Mouse (Mus musculus): ENCODE measurements around the gene Myo3b.
"Not testable (repeated sequence)": the region's sequence is repeated elsewhere in the genome, so short reads cannot be mapped to it uniquely, and the experiment has no call there.

Myo3b gene

DNA sequence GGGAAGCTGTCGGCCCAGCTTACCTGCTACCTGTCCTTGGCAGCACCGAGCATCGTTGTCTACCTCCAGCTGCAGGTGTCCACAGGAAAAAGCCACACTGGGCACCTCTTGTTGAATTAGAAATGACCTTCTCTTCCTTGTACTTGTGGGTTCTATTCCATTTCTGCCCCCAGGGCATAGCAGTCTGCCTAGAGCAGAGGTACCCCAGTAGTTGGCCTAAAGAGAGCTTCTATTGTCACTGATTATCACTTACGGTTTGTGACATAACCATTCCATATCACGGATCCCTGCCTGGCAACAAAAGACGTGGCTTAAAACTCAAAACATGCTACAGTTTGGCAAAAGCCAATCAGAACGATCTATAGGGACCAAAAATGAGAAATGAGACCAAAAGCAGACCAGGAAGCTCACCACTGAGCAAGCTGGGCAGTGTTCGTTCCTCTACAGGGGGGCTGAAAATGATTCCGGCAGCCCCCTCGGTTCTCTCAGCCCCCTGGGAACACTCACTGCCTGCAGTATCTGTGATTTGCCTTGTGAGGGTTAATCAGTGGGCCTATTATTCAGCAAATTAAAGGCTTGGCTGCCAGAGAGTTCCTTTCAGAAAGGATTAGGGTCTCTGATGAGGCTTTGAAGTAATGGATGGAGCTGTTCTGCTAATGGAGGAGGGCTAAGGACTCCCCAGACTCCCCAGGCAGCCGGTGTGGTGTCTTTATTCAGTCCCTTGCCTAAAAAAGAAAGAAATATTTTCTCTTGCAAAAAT is 163.1 kb downstream of the Myo3b start:
- DNase-seq, result no peak

DNA sequence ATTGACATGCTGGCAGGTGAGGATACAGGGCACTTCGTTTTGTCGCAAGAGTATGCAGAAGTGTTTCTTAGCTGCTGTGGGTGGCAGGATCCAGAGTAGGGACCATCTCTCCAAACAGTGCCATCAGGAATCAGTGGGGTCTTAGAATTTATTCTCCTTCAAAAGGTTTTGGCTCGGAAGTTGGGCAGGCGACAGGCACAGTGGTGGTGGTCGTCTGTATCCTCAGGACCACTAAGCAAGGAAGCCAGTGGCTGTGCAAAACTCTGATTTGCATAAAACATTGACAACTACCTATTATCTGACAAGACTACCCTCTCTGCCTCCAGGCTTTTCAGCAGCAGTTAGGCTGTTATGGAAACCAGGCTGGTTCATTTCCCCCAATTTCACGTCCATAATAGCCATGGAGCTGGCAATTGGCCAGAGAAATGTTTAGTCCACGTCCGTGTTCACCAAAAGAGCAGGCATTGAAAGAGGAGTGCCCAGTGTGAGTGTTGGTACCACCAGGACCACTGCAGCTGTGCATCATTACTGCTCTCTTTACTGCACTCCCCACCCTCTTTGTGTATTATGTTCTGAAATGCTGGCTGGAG is 163.7 kb downstream of the Myo3b start:
- no peak for DNase-seq

DNA sequence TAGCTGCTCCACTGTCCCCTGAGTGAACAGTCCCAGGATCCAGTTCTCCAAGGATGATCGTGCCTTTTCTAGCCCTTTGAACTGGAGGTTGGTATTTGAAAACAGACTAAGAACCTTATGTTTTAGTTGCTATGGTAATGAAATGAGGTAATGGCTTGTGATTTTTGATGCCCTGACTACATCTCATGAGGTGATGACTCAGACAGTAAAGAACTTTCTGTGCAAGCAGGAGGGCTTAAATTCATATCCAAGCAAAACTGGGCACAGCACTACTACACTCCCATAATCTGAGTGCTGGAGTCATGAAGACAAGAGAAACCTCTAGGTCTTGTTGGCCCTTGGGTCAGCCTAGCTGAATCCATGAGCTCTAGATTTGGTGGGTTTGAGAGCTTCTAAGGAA is 169.5 kb downstream of the Myo3b start:
- DNase-seq, result no peak

DNA sequence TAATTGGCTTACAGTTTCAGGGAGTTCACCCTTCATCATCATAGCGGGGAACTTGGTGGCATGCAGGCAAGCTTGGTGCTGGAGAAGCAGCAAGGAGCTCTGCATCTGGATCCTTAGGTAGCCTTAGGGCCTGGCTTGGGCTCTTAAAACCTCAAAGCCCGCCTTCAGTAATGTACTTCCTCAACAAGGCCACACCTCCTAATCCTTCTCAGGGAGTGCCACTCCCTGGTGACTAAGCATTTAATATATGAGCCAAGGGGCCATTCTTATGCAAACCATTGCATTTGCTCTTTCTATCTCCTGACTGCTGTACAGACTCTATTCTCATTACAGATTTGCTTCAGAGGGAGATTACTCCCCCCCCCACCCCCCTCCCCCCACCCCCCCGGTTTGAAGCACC is 170.9 kb downstream of the Myo3b start:
- no peak for DNase-seq

DNA sequence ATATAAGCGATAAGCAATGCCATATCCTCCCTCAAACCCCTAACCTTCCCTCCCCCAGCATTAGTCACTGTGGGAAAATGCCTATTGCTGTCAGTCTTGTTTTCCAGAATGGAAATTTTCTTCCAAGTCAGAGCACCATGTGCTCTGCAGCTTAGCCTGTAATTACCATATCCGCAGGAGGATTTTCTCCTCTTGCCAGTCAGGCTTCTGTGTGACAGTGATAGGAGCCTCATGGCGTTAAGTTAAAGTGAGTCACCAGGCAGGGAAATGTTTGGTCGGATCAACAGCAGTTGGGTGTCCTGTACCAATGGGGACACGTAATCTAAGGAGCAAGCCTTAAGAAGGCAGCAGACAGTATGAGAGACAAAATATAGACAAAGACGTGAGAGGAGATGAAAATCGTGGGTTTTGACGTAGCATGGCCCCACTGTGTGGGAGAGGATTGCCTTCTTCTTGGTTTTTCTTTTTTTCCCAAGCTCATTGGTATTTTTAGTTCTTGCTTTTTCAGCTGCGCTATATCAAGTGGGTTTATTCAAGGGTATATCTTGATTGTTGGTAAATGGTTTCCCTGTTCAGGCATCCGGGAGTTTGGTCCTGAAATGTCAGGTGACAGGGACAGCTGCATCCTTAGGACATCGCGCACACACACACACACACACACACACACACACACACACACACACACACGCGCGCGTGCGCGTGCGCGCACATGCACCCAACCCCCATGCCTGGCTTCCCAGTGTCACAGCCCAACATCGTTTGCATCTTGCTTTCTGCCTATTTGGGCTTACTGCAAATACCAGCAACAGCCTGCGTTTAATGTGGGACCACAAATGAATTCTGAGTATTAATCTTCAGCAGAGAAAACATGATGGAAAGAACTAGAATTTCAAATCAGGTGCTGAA is 171.8 kb downstream of the Myo3b start:
- no peak for DNase-seq

DNA sequence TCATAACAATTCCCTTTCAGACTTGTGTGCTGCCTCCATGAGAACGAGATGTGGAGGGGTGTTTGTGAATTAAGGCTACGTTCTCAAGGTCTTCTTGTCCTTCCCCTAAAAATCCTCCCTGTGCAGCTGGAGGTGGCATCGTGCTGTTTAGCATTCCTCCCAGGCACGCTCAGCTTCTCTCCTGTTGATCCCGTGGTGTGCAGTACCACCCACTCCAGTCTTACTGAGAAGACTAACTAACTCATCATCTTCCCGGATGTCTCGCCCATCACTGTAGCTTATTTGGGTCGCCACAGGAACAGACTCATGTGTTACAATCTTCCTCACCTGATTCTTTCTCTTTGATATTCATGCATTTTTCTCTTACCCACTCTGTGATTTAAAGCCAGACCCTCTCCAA is 175.5 kb downstream of the Myo3b start:
- no peak for DNase-seq

DNA sequence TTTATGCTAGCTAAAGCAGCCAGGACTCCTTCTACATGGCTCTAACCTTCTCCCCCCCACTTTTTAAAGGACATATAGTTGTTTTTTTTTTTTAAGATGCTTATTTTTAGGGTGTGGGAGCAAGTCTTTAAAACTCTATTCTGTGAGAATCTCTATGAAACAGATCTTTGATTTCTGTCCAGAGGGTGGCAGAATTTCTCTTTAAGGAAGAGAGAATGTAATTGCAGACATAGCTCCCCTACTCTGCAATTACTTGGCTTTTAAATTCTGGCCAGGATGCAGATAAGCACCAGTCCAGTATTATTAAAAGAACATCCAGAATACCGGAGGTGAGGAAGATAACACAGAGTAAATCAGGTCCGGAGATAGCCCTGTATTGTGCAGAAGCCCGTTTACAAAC is 178.9 kb downstream of the Myo3b start:
- DNase-seq, result no peak

DNA sequence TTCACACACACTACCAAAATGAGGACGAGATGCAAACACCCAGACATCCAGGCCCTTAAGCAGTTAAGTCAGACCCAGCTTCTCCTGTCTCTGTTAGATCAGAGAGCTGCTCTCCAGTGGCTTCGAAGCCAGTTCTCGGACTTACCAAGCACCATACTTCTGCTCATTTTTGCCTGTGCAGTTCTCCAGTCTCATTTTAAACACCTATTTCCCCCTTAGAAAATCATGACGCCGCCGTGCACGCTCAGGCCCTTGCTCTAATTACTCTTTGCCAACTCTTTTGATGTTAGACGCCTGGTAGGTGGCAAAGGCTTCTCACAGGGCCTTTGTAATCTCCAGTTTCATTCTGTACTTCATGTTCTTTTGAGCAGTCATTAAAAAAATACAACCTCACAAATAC is 179.5 kb downstream of the Myo3b start:
- DNase-seq, result no peak

DNA sequence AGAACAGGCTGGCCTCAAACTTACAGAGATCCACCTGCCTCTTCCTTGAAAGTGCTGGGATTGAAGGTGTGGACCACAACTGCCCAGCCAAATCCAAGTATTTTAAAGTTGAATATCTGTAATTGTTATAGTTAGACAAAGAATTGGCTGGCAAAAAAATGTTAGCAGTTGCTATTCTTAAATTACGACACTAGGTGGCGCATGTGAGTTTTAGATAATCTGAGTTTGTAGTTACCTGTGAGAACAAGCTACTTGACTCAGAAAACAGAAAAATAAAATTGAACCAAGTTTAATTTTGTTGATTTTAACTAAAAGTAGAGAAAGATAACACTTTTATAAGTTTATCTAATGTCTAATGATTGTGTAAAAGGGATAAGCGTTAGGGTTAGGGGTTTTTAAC is 187.8 kb downstream of the Myo3b start:
- peak in 1 of 2 experiments; percentile 5 for DNase-seq

DNA sequence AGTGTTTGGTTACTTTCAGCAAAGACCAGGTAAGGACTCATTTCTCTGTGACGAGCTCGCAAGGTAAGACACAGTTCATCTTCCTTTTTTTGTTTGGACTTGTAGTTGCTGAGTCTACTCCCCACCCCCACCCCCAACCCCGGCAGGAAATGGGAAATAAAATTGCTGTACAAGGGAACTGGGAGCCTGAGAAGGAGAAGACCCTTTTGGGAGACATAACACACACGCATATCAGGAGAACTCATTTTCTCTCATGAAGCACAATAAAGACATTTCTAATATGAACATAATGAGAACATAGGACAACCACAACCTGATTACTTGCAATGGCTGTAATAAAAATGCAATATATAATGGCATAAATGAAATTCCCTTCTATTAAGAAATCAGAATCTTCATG is 195.5 kb downstream of the Myo3b start:
- DNase-seq, result not testable (repeated sequence)

DNA sequence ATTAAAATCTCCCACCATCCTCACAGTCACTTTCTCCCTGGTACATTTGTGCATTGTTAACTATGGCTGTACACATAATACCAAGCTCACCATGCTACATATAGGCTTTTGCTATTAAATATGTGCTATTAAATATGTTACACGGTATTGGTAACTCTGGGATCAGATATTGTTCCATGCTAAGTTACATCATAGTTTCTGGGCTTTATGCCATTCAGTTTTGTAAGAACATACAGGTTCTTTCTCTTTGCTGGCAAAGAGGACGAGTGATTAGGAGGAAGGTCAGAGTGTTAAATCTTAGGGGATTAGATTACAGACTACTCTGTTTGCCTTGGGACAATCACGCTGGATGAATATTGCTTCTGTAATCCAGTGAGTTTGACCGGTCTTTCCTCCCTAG is 207.1 kb downstream of the Myo3b start:
- no peak for DNase-seq

DNA sequence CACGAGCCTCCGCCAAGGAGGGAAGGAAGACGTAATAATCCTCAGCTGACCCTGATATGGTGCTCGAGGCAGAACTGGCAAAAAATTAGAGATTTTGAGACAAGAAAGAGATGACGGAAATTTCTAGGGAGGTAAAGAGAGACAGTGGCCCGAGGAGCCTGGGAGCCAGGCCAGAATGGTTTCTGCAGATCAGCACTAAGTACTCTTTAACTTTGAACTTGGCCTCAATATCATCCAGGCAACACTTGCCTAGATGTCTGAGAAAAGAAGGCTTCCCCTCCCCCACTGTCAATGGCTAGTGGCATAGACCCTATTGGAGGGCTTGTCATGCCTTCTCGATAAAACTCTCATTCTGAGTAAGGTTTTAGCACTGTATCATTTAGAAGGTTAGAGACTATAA is 209.7 kb downstream of the Myo3b start:
- no peak for DNase-seq

DNA sequence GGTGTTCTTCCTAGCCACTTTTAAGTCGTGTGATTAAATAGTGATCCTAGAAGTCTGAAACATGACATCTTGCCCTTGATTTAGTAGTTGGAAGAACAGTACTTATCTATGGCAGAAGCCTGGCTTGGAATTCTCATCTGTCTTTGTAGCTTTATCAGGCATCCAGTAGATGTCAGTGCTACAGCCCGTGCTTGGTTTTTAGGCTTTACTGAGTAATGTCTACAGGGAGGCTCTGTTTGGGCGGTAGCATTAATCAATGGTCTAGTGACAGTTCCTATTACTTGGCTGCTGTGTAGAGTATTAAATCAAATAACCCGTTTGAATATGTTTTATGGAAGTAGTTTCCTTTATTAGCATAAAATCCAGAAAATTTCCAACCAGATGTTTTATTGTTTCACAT is 210.9 kb downstream of the Myo3b start:
- no peak for DNase-seq

DNA sequence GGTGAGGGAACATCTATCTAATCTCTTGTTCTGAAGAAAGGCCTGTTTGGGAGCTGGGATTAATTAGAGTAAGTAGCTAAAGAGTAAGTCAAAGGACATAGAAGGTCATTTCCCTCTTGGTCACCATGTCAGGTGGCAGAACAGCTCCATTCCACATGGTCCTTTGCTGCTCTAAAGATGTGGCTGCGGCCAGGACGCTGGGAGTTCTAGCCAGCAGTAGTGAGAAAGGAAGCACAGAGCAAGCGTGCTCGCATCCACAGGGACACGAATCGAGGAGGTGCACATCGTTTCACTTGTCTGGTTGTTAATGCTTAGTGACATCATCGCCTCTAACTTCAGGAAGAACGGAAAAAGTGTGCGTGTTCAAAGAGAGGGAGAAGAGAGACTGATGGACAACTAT is 212.3 kb downstream of the Myo3b start:
- DNase-seq, result no peak

DNA sequence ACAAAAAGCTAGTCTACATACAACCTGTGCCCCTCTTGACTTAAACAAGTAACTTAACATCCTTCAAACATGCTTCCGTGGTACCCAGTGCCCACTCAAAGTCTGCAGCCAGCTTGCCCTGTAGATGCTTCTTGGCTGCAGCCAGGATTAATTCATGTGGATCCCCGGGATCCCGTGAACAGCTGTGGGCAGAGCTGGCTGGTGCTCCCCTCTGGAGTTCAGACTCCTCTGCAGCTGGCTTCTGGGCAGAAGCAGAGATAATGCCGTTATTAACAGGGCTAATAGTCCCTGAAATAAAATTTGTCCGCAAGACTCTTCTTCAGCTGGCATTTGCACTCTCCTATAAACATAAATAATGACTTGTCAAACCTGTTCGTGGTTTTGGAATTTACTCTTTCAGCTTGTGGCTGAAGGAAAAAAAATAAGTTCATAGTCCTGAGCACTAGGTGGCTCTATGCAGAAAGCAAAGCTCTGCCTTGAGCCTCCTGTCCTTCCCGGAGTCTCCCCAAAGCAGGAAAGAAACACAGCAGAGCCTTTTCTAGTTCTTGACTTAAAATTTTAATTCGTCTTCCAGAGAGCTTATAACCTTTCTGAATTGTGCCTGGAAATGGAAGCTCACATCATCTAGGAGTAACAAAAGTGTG is 220.6 kb downstream of the Myo3b start:
- DNase-seq, result peak in 1 of 2 experiments; percentile 8

DNA sequence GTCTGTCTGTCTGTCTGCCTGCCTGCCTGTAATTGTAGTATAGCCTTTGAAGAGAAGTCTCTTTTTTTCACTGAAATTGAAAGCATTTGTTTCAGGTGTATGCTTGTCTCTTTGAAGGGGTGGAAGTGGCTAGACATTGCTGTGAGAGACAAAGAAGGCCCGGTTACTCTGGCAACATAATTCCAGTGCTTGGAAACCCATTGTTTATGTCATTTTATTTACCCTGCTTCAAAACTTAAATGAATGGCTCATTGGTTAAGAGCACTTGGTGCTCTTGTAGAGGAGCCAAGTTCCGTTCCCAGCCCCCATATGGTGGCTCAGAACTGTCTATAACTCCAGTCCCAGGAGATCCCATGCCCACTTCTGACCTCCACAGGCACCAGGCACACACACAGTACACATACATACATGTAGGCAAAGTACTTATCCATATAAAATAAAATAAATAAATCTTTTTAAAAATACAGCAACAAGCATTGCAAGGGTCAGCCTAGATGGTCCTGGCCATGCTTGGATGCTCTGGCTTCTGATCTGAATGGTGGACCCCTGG is 221.8 kb downstream of the Myo3b start:
- no peak for DNase-seq

DNA sequence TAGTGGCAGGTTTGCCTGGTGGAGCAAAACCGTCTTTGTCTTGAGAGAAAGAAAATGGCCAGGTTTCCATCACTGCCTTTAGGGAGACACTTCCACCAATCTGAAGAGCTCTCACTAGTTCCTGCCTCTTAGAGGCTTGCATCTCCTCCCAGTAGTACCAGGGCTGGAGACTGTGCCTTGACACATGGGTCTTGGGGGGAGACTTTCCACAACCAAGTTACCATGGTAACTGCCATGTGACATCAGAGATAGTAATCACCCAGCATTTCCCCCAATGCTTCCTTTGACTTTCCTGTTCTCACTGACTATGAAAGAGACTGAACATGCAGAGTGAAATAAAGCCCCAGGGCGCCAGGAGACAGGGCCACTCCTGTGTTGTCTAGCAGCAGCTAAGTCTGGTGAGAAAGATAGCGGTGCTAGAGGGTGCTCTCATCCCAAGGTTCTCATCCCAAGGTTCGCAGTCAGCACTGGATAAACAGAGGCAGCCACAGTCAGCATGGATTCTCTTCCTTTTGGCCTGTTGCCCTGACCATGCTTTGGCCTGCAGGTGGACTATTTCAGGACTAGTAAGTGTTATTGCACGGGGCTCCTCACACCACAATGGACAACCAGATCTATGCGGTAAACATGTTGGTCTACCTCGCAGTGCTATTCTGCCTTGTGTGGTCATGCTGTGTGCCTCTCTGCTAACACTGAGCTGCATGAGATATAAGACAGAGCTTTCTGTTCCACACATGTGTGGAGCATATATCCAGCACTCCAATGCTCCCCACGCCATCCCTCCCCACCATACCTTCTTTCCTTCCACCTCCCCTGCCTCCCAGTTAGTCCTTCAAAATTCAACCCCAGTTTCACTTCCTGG is 223.0 kb downstream of the Myo3b start:
- no peak for DNase-seq

DNA sequence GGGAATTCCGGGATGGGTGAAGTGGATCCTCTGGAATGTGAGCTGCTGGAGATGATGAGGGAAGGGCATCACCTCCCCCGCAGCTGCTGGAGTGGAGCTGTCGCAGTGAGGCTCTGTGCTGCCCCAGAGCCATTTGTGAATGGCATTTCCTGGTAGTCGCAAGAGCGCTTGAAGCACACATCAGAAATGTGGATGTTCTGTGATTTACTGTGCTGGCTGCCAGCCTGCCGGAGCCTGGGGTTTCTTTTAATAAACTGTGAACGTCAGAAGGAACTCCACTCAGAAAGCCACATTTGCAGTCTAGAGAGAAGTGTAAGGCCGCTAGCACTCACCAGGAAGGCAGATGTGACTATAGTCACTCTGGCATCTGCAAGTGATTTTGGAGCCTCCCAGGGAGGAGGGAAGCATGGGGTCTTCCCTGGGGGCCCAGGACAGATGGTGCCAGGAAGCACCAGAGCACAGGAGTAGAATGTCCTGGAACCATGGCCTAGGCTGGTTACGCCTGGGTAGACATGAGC is 223.7 kb downstream of the Myo3b start:
- DNase-seq, result no peak

DNA sequence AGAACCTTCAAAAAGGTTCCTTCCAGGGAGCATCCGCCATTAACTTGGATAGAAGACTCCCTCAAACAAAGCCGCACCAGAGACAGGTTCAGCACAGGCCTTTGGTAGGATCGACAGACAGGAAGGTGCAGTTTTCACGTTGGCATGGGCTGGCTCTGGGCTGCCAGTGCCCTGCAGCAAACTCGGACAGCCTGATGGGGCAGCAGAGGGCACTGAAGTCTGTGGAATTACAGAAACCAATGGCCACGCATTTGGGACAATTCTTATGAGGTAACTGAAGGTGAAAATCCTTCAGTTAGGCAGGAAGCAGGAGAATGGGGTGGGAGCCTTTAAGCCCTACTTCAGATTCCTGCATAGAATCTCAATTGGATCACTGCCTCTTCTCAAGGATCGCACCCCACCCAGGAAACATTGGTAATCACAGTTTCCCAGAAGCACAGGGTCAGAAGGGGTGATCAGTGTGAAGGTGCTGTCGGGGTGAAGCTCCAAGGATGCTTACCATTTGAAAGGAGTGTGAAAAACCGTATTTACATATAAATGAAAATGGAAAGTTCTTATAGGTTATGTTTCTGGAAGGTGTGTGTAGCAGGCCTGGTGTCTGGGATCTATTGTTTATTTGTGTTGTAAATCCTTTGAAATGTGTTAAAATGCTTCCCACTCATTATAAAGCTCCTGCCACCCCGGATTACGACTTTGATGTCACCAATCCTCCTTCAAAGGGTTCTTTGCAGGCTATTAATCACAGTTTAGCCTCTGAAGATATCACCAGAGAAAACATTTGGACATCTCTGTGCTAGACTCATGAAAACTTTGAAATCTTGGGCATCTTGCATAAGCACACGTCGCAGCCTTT is 239.7 kb downstream of the Myo3b start:
- peak; percentile 16 to 35 for DNase-seq

DNA sequence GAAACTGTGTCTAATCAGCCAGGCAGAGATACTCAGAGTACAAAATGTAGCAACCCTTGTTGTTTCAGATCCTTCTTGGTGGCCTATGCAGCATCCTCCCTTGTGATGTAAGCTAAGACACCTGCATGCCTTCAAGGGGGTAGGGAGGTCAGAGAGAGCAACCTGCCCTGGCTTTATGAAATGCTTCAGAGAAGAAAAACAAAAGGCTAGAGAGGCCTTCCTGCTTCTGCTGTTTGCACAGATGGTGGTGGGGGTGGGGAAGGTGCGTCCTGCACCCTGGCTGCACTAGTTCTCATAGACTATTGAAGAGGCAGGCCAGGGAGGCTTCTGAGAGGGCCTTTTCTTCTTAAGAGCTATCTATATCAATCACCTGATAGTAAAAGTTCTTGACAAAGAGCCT is 245.2 kb downstream of the Myo3b start:
- DNase-seq, result no peak

DNA sequence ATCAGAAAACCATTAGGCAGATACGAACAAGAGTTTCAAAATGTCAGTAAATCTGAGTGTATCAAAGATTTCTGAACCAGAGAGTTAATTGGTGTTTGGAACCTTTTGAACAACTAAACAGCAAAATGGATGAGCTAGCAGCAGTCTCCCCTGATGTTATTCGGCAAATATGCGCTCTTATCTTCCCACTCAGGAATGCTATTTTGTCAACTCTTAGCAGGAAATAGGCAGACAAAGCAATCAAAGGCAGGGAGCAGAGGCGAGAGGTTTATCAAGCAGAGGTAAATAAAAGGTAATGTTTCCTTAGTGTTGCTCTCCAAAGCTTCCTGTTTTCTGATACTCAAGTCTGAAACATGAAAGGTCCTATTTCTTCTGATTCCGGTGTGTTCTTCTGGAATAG is 252.1 kb downstream of the Myo3b start:
- DNase-seq, result no peak
